8 mouse cellular contexts compared by ENCODE assay signal in the genomic region with DNA sequence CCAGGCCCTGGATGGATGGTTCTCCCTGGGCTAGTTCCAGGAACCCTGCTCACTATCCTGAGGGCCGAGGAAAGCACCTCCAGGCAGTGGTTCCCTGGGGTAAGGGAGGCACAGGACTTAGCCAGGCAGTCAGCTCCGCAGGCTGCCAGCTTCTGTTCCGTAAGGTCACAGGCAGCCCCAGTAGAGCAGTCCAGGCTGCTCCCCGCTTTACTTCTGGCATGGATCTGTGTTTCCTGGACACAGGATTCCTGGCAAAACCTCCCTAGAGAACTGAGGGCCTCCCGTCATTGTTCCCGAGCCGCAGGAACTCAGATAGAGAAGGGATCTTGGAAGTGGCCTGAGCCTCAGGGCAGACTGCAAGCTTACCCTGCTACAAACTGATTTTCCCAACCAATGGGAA.
DNase-seq lines count a peak whose midpoint lies in the region; ATAC-seq and TF ChIP-seq lines count a peak whose summit lies in the region.

No protein-coding gene starts in this region.

- no peak overlapping the region for H3K4me3 ChIP-seq in forebrain, embryonic 15.5 days
- no peak overlapping the region for H3K4me3 ChIP-seq in forebrain, embryonic 16.5 days (replicated peaks; ENCODE audit: low read length)
- H3K4me3 ChIP-seq in embryonic facial prominence, embryonic 15.5 days (replicated peaks), result no peak overlapping the region
- no peak overlapping the region for H3K4me3 ChIP-seq in intestine, postnatal 0 days (ENCODE audit: low read depth, low read length)

- peaks cover 14% of the 10 kb centered on the region for H3K4me1 ChIP-seq in forebrain, embryonic 15.5 days
- peaks cover 5% of the 10 kb centered on the region; the same call in 1 of the 2 replicates for H3K4me1 ChIP-seq in forebrain, embryonic 16.5 days (replicated peaks; ENCODE audit: control insufficient read depth, insufficient read depth, low read length)
- H3K4me1 ChIP-seq in embryonic facial prominence, embryonic 15.5 days, result peaks cover 24% of the 10 kb centered on the region
- H3K4me1 ChIP-seq in intestine, postnatal 0 days (replicated peaks; ENCODE audit: control insufficient read depth, insufficient read depth, low read length), result no peaks in the 10 kb centered on the region

- H3K9ac ChIP-seq in forebrain, embryonic 15.5 days (replicated peaks), result no peak overlapping the region
- no peak overlapping the region; the same call in 1 of the 2 replicates for H3K9ac ChIP-seq in forebrain, embryonic 16.5 days (replicated peaks; ENCODE audit: low read depth, low read length)
- H3K9ac ChIP-seq in embryonic facial prominence, embryonic 15.5 days, result no peak overlapping the region
- H3K9ac ChIP-seq in intestine, postnatal 0 days (ENCODE audit: low read depth, low read length), result no peak overlapping the region

- no peaks in the 10 kb centered on the region for H3K36me3 ChIP-seq in forebrain, embryonic 15.5 days
- H3K36me3 ChIP-seq in forebrain, embryonic 16.5 days (ENCODE audit: control insufficient read depth, insufficient read depth), result no peaks in the 10 kb centered on the region
- H3K36me3 ChIP-seq in embryonic facial prominence, embryonic 15.5 days, result no peaks in the 10 kb centered on the region
- no peaks in the 10 kb centered on the region for H3K36me3 ChIP-seq in intestine, postnatal 0 days (ENCODE audit: control insufficient read depth, insufficient read depth)

- no peak overlapping the region for H3K4me2 ChIP-seq in forebrain, embryonic 15.5 days (replicated peaks)
- no peak overlapping the region for H3K4me2 ChIP-seq in forebrain, embryonic 16.5 days (ENCODE audit: low read length)
- H3K4me2 ChIP-seq in embryonic facial prominence, embryonic 15.5 days (replicated peaks), result no peak overlapping the region
- H3K4me2 ChIP-seq in intestine, postnatal 0 days (replicated peaks; ENCODE audit: low read depth), result no peak overlapping the region

- no peak for ATAC-seq in forebrain, embryonic 15.5 days (replicated peaks)
- ATAC-seq in forebrain, embryonic 16.5 days, result no peak
- ATAC-seq in embryonic facial prominence, embryonic 15.5 days (ENCODE audit: insufficient number of reproducible peaks, low FRiP score, low TSS enrichment, low read depth), result no peak
- no peak for ATAC-seq in intestine, postnatal 0 days
- no peak for ATAC-seq in megakaryocyte-erythroid progenitor cell, adult 5-6 weeks (replicated peaks; ENCODE audit: low FRiP score, low TSS enrichment, poor library complexity, severe bottlenecking)

- no peak for TF ChIP-seq CTCF in intestine, postnatal 0 days (IDR thresholded peaks at IDR 0.05; ENCODE audit: low read depth)

- peak; percentile 75 for DNase-seq in lung, postnatal 36 days
- no peak for DNase-seq in retina, embryonic 14.5 days (ENCODE audit: low spot score)
- no peak for DNase-seq in thymus, postnatal 0 days (ENCODE audit: low spot score)

- H3K9me3 ChIP-seq in forebrain, embryonic 15.5 days, result no peaks in the 10 kb centered on the region
- H3K9me3 ChIP-seq in forebrain, embryonic 16.5 days (ENCODE audit: control insufficient read depth, low read length), result no peaks in the 10 kb centered on the region
- H3K9me3 ChIP-seq in embryonic facial prominence, embryonic 15.5 days (replicated peaks), result no peaks in the 10 kb centered on the region
- no peaks in the 10 kb centered on the region for H3K9me3 ChIP-seq in intestine, postnatal 0 days (ENCODE audit: control insufficient read depth)

- H3K27me3 ChIP-seq in forebrain, embryonic 15.5 days, result no peaks in the 10 kb centered on the region
- no peaks in the 10 kb centered on the region for H3K27me3 ChIP-seq in forebrain, embryonic 16.5 days (replicated peaks; ENCODE audit: control insufficient read depth, insufficient read depth, low read length)
- no peaks in the 10 kb centered on the region for H3K27me3 ChIP-seq in embryonic facial prominence, embryonic 15.5 days
- no peaks in the 10 kb centered on the region for H3K27me3 ChIP-seq in intestine, postnatal 0 days (replicated peaks; ENCODE audit: control insufficient read depth, insufficient read depth, low read length)

- 0 out of 2 replicates have a peak overlapping the region, but pooled peaks have one; percentile 3 for H3K27ac ChIP-seq in forebrain, embryonic 15.5 days (replicated peaks)
- H3K27ac ChIP-seq in forebrain, embryonic 16.5 days (ENCODE audit: low read length), result no peak overlapping the region; the same call in 1 of the 2 replicates
- peak overlapping the region; percentile 60; the same call in 1 of the 2 replicates for H3K27ac ChIP-seq in embryonic facial prominence, embryonic 15.5 days (replicated peaks)
- peak overlapping the region; percentile 41; the same call in 1 of the 2 replicates for H3K27ac ChIP-seq in intestine, postnatal 0 days (ENCODE audit: low read depth, low read length)

- 27% methylated on average over 7 of the region's 7 CpGs for WGBS in forebrain, embryonic 15.5 days
- WGBS in forebrain, embryonic 16.5 days, result 27% methylated on average over 7 of the region's 7 CpGs
- WGBS in embryonic facial prominence, embryonic 15.5 days, result 29% methylated on average over 7 of the region's 7 CpGs
- WGBS in intestine, postnatal 0 days, result 64% methylated on average over 7 of the region's 7 CpGs
